Mouse (Mus musculus): ENCODE results near the gene Zc3h12a. TPM values are rescaled to one million over a fixed set of nuclear protein-coding genes. Genes with fewer than 3 reads are reported as not detected.
A peak's percentile ranks its signal among the peaks of the same experiment; 100 is the strongest.

The Zc3h12a gene
- total RNA-seq, 2 experiments from 2014 or later: 2.7 to 4.7 TPM

- ATAC-seq (replicated peaks; ENCODE audit: low FRiP score, low TSS enrichment, poor library complexity, severe bottlenecking): no peak
Measured at GRCm38 (mm10) chr4:125149460-125149859, 21.8 kb upstream of the Zc3h12a start.

- no peak for ATAC-seq (replicated peaks; ENCODE audit: low FRiP score, low TSS enrichment, poor library complexity, severe bottlenecking)
Measured at GRCm38 (mm10) chr4:125147970-125148369, 20.3 kb upstream of the Zc3h12a start.

GRCm38 (mm10) chr4:125145213-125145612, 17.6 kb upstream of the Zc3h12a start:
- peak; percentile 55; the same call in 1 of the 2 replicates for ATAC-seq (replicated peaks; ENCODE audit: low FRiP score, low TSS enrichment, poor library complexity, severe bottlenecking)

- ATAC-seq (replicated peaks; ENCODE audit: low FRiP score, low TSS enrichment, poor library complexity, severe bottlenecking): no peak
Measured at GRCm38 (mm10) chr4:125144627-125145026, 17.0 kb upstream of the Zc3h12a start.

GRCm38 (mm10) chr4:125144211-125144610, 16.6 kb upstream of the Zc3h12a start:
- ATAC-seq (replicated peaks; ENCODE audit: low FRiP score, low TSS enrichment, poor library complexity, severe bottlenecking): no peak

- ATAC-seq (replicated peaks; ENCODE audit: low FRiP score, low TSS enrichment, poor library complexity, severe bottlenecking): no peak
Measured at GRCm38 (mm10) chr4:125138321-125138720, 10.7 kb upstream of the Zc3h12a start.

GRCm38 (mm10) chr4:125136303-125136888, 8.8 kb upstream of the Zc3h12a start:
- ATAC-seq (replicated peaks; ENCODE audit: low FRiP score, low TSS enrichment, poor library complexity, severe bottlenecking): no peak

- ATAC-seq (replicated peaks; ENCODE audit: low FRiP score, low TSS enrichment, poor library complexity, severe bottlenecking): no peak
Measured at GRCm38 (mm10) chr4:125135076-125135855, 7.6 kb upstream of the Zc3h12a start.

GRCm38 (mm10) chr4:125134631-125135030, 7.0 kb upstream of the Zc3h12a start:
- no peak for ATAC-seq (replicated peaks; ENCODE audit: low FRiP score, low TSS enrichment, poor library complexity, severe bottlenecking)

- no peak for ATAC-seq (replicated peaks; ENCODE audit: low FRiP score, low TSS enrichment, poor library complexity, severe bottlenecking)
Measured at GRCm38 (mm10) chr4:125134192-125134591, 6.6 kb upstream of the Zc3h12a start.

GRCm38 (mm10) chr4:125132394-125132793, 4.8 kb upstream of the Zc3h12a start:
- 0 out of 2 replicates have a peak, but pooled peaks have one; percentile 42 for ATAC-seq (replicated peaks; ENCODE audit: low FRiP score, low TSS enrichment, poor library complexity, severe bottlenecking)

- ATAC-seq (replicated peaks; ENCODE audit: low FRiP score, low TSS enrichment, poor library complexity, severe bottlenecking): no peak
Measured at GRCm38 (mm10) chr4:125131493-125131892, 3.9 kb upstream of the Zc3h12a start.

- no peak for ATAC-seq (replicated peaks; ENCODE audit: low FRiP score, low TSS enrichment, poor library complexity, severe bottlenecking)
Measured at GRCm38 (mm10) chr4:125126761-125127160, 879 bp downstream of the Zc3h12a start.

- no peak for ATAC-seq (replicated peaks; ENCODE audit: low FRiP score, low TSS enrichment, poor library complexity, severe bottlenecking)
Measured at GRCm38 (mm10) chr4:125126186-125126585, 1.5 kb downstream of the Zc3h12a start.

GRCm38 (mm10) chr4:125125361-125125921, 2.2 kb downstream of the Zc3h12a start:
- ATAC-seq (replicated peaks; ENCODE audit: low FRiP score, low TSS enrichment, poor library complexity, severe bottlenecking): no peak

GRCm38 (mm10) chr4:125124424-125125209, 3.0 kb downstream of the Zc3h12a start:
- no peak for ATAC-seq (replicated peaks; ENCODE audit: low FRiP score, low TSS enrichment, poor library complexity, severe bottlenecking)

GRCm38 (mm10) chr4:125123279-125123671, 4.4 kb downstream of the Zc3h12a start:
- no peak for ATAC-seq (replicated peaks; ENCODE audit: low FRiP score, low TSS enrichment, poor library complexity, severe bottlenecking)

GRCm38 (mm10) chr4:125122431-125123278, 5.0 kb downstream of the Zc3h12a start:
- ATAC-seq (replicated peaks; ENCODE audit: low FRiP score, low TSS enrichment, poor library complexity, severe bottlenecking): no peak

GRCm38 (mm10) chr4:125119721-125120120, 7.9 kb downstream of the Zc3h12a start:
- ATAC-seq (replicated peaks; ENCODE audit: low FRiP score, low TSS enrichment, poor library complexity, severe bottlenecking): no peak

All from megakaryocyte-erythroid progenitor cell, adult 5-6 weeks (primary cell).